Mouse (Mus musculus) T-cell, adult 2 months (primary cell): ENCODE measurements around the gene Ttyh3.

Experiments
- DNase-seq: peaks from one replicate; pipeline ENCODE4 v3.0.0; 2022; ENCODE audit warnings: low spot score

The Ttyh3 gene

GRCm38 (mm10) chr5:140652587-140652986 lies 3.8 kb upstream of the Ttyh3 start:
- DNase-seq: no peak

GRCm38 (mm10) chr5:140651231-140651630 lies 2.4 kb upstream of the Ttyh3 start:
- DNase-seq: no peak

GRCm38 (mm10) chr5:140649881-140650414 lies 1.1 kb upstream of the Ttyh3 start:
- no peak for DNase-seq

GRCm38 (mm10) chr5:140649101-140649667 lies 353 bp upstream of the Ttyh3 start:
- DNase-seq: peak; percentile 94

GRCm38 (mm10) chr5:140647821-140648518 lies 861 bp downstream of the Ttyh3 start:
- DNase-seq: peak; percentile 39

GRCm38 (mm10) chr5:140647031-140647760 lies 1.6 kb downstream of the Ttyh3 start:
- no peak for DNase-seq

GRCm38 (mm10) chr5:140646171-140646570 lies 2.7 kb downstream of the Ttyh3 start:
- DNase-seq: no peak

GRCm38 (mm10) chr5:140645454-140645853 lies 3.4 kb downstream of the Ttyh3 start:
- no peak for DNase-seq

GRCm38 (mm10) chr5:140644702-140645201 lies 4.1 kb downstream of the Ttyh3 start:
- no peak for DNase-seq

- no peak for DNase-seq
Observed at GRCm38 (mm10) chr5:140644263-140644662, 4.6 kb downstream of the Ttyh3 start.

GRCm38 (mm10) chr5:140642076-140642475 lies 6.8 kb downstream of the Ttyh3 start:
- DNase-seq: no peak

- DNase-seq: no peak
Observed at GRCm38 (mm10) chr5:140641254-140641928, 7.4 kb downstream of the Ttyh3 start.

GRCm38 (mm10) chr5:140640812-140641211 lies 8.0 kb downstream of the Ttyh3 start:
- DNase-seq: no peak

- DNase-seq: no peak
Observed at GRCm38 (mm10) chr5:140639871-140640270, 9.0 kb downstream of the Ttyh3 start.

- no peak for DNase-seq
Observed at GRCm38 (mm10) chr5:140639312-140639711, 9.5 kb downstream of the Ttyh3 start.

- DNase-seq: no peak
Observed at GRCm38 (mm10) chr5:140638484-140638883, 10.3 kb downstream of the Ttyh3 start.

- DNase-seq: peak; percentile 80
Observed at GRCm38 (mm10) chr5:140637989-140638388, 10.8 kb downstream of the Ttyh3 start.

- no peak for DNase-seq
Observed at GRCm38 (mm10) chr5:140637058-140637410, 11.8 kb downstream of the Ttyh3 start.

- DNase-seq: peak; percentile 78
Observed at GRCm38 (mm10) chr5:140636316-140637057, 12.3 kb downstream of the Ttyh3 start.

- no peak for DNase-seq
Observed at GRCm38 (mm10) chr5:140634798-140635722, 13.8 kb downstream of the Ttyh3 start.
